15 mouse cellular contexts compared by ENCODE assay signal in the genomic region with DNA sequence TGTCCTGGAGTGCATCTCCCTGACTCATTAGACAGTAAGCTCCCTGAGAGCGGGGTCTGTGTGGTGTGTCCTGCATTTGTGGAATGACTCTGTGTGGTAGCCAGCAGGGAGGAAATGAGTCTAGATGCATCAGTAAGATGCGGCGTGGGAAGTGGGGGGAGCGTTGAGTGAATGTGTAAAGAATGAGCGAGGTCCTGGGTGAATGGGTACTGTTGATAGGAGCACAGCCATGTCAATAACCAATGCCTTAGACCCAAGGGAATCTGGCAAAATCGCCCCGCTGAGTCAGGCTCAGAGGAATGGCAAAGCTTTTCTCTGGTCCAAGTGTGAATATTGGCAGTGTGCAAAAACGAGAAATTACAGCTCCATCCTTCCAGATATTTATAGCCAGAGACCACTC.
"Had no signal": no experiment of that assay in that cellular context is flagged by ENCODE, and none has a peak within 500 bp of the region (broad histone marks: within the 10 kb centered on the region; RNA-seq: fewer than 3 reads in every experiment).

No protein-coding gene starts in this region.

- DNase-seq: kidney, postnatal 10 days; lung, embryonic 14.5 days; lung, postnatal 10 days; lung, postnatal 4 days; retina, postnatal 1 day; right cerebral cortex, postnatal 4 days; spleen, adult 18-20 months; thymus, adult 18-20 months; thymus, postnatal 14 days had no signal

- H3K9me3 ChIP-seq: limb, embryonic 15.5 days; liver, embryonic 12.5 days; midbrain, embryonic 10.5 days; midbrain, embryonic 15.5 days; neural tube, embryonic 13.5 days had no signal

- H3K4me1 ChIP-seq: liver, embryonic 12.5 days; midbrain, embryonic 15.5 days had no signal

- H3K9ac ChIP-seq: limb, embryonic 15.5 days; liver, embryonic 12.5 days; lung, embryonic 14.5 days; midbrain, embryonic 15.5 days; neural tube, embryonic 13.5 days had no signal

- H3K4me3 ChIP-seq: left cerebral cortex, adult 2 months; limb, embryonic 15.5 days; liver, embryonic 12.5 days; midbrain, embryonic 10.5 days; midbrain, embryonic 15.5 days; neural tube, embryonic 13.5 days had no signal

- H3K4me2 ChIP-seq: limb, embryonic 15.5 days; liver, embryonic 12.5 days; lung, embryonic 14.5 days; midbrain, embryonic 15.5 days; neural tube, embryonic 13.5 days had no signal

- H3K27me3 ChIP-seq: limb, embryonic 15.5 days; liver, embryonic 12.5 days; midbrain, embryonic 15.5 days; neural tube, embryonic 13.5 days had no signal

- H3K36me3 ChIP-seq: limb, embryonic 15.5 days; liver, embryonic 12.5 days; midbrain, embryonic 10.5 days; midbrain, embryonic 15.5 days; neural tube, embryonic 13.5 days had no signal

- H3K27ac ChIP-seq: left cerebral cortex, adult 2 months; limb, embryonic 15.5 days; liver, embryonic 12.5 days; midbrain, embryonic 10.5 days; midbrain, embryonic 15.5 days; neural tube, embryonic 13.5 days had no signal

- ATAC-seq: liver, embryonic 12.5 days; midbrain, embryonic 15.5 days had no signal
